Mouse (Mus musculus) central nervous system, embryonic 14 days (tissue): ENCODE results near the gene Olfr959. TPM values are rescaled to one million over a fixed set of nuclear protein-coding genes. Genes with fewer than 3 reads are reported as not detected.

Experiments
- polyA plus RNA-seq: library from polyadenylated mRNA; depleted of rRNA; stranded (reverse); fragments of >200 nt; gene quantifications from 2 replicates; pipeline ENCODE4 v1.2.3, GENCODE M21; 2012; rRNA removed

Olfr959 gene
- polyA plus RNA-seq, result 0.03 TPM in 1 of 2 replicates, not detected in the other

DNA sequence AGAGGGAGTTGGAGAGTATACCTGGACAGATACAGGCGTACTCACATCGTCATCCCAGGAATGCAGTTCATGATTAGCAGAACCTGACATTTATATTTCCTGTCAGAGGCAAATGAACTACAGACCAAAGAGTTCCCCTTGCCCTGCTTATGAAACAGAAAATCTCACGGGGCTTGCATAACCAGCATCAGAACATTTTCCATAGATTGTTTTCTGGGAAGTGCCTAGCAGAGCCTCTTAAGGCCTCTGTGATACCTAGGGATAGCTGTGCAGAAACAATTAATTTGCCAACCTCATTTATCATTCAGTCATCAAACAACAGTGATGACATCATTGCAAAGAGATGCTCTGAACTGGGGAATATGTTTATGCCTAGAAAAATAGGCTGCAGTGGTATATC lies at the start of gene Olfr959:
Olfr959 (minus strand) TSS at position 101 of the 400 bp plus-strand sequence.

DNA sequence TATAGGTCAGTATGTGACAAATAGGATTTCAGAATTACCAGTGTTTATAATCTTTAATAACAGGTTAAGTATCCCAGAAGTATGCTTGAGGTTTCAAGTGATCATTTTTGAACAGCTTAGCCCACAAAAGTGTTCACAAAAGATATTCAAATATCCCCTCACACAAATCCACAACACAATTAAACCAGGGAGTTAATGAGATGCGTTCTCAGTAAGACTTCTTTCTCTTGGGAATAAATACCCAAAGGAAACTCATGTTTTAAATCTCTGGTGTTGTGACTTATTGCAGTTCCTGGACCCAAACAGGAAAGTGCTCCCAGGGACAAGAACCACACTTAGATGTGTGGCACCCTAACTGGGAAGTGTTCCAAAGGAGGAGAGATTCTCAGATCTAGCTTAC lies 45.7 kb upstream of the Olfr959 start, which contains the start of gene Olfr960:
Olfr960 (plus strand) TSS at position 301 of the 400 bp plus-strand sequence.

DNA sequence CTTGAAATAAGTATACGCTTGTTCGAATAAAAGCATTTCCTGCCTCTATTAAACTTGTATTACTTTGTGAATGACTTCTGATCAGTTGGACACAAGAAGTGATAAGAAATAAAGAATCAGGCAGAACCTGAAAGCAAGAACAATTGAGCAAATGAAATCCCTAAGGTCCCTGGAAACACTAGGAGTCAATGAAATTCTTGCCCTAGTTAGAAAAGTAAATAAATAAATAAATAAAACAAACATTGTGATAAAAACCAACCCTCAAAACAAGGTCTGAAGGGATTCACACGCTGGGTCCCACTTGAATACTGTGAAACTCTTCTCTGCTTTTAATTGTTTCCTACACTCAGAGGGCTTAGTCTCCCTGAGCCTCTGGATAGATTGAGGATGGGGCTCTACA lies 35.0 kb upstream of the Olfr959 start, which contains the start of gene Olfr148:
Olfr148 (plus strand) TSS at position 301 of the 400 bp plus-strand sequence.

DNA sequence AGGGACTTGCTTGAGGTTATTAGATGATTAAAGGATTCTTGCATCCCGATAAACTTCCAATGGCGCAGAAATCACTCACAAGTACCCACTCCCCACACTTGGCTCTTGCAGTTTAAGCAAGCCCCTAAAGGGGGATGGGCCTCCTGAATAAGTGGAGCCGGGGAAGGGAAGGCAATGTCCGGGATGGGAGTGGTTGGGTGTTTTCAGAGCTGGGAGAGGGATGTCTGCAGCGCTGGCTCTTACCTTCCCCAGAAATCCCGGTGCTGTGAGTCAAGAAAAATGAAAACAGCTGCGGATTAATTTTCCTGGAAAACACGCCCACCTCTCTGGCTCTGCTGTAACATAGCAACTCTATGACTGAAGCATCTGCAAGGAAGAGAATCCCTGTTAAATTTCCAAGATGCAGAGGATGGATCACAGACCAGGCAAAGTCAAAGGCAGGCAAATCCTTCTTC lies 28.7 kb upstream of the Olfr959 start, which contains the start of gene AW551984:
AW551984 (minus strand) TSS at position 405 of the 455 bp plus-strand sequence.

DNA sequence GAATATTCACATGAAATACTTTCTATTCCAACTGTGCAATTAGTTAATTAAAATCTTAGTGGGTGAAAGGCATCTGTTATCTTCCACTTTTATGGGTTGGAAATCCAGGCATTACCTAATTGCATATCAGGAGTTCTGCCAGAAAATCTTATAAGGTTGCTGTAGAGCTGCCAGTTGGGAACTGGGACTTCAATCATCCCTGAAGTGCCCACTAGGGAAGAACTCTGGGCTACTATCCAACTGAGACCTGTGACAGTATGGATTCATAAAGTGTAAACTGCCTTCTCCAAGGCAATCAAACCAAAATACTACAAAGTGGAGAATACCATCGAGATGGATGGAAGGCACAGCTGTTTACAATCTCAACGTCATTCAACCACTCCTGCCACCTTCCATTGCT lies 21.4 kb downstream of the Olfr959 start, which contains the start of gene Olfr958:
Olfr958 (minus strand) TSS at position 109 of the 400 bp plus-strand sequence.

Other genes with a start within 250 kb of the Olfr959 start
- not detected in 2 replicates for gene Olfr948, start 249.5 kb downstream of the Olfr959 start, polyA plus RNA-seq
- not detected in 2 replicates for gene Olfr951, start 188.2 kb downstream of the Olfr959 start, polyA plus RNA-seq
- not detected in 2 replicates for gene Olfr952, start 148.4 kb downstream of the Olfr959 start, polyA plus RNA-seq
- not detected in 2 replicates for gene Olfr954, start 118.9 kb downstream of the Olfr959 start, polyA plus RNA-seq
- not detected in 2 replicates for gene Olfr955, start 103.6 kb downstream of the Olfr959 start, polyA plus RNA-seq
- gene Olfr44, start 81.6 kb downstream of the Olfr959 start, polyA plus RNA-seq, result not detected in 2 replicates
- gene Olfr957, start 59.8 kb downstream of the Olfr959 start, polyA plus RNA-seq, result not detected in 2 replicates
- not detected in 2 replicates for gene Olfr958, start 21.5 kb downstream of the Olfr959 start, polyA plus RNA-seq
- gene AW551984, start 28.8 kb upstream of the Olfr959 start, polyA plus RNA-seq, result 53.4 and 77.5 TPM in 2 replicates
- gene Olfr148, start 35.1 kb upstream of the Olfr959 start, polyA plus RNA-seq, result not detected in 2 replicates
- not detected in 2 replicates for gene Olfr960, start 45.8 kb upstream of the Olfr959 start, polyA plus RNA-seq
- not detected in 2 replicates for gene Olfr961, start 69.5 kb upstream of the Olfr959 start, polyA plus RNA-seq
- gene Olfr963, start 91.6 kb upstream of the Olfr959 start, polyA plus RNA-seq, result not detected in 2 replicates
- gene Olfr149, start 131.5 kb upstream of the Olfr959 start, polyA plus RNA-seq, result not detected in 2 replicates
- not detected in 2 replicates for gene Olfr965, start 135.8 kb upstream of the Olfr959 start, polyA plus RNA-seq
- not detected in 2 replicates for gene Olfr150, start 155.4 kb upstream of the Olfr959 start, polyA plus RNA-seq
- gene Olfr967, start 170.7 kb upstream of the Olfr959 start, polyA plus RNA-seq, result not detected in 2 replicates
- gene Olfr968, start 207.7 kb upstream of the Olfr959 start, polyA plus RNA-seq, result not detected in 2 replicates
- not detected in 2 replicates for gene Olfr969, start 215.4 kb upstream of the Olfr959 start, polyA plus RNA-seq
- not detected in 2 replicates for gene Olfr970, start 233.3 kb upstream of the Olfr959 start, polyA plus RNA-seq